Mouse (Mus musculus) cerebellum, postnatal 10 days (tissue): ENCODE results near the gene Sgo2b.
"Not testable (repeated sequence)": the region's sequence is repeated elsewhere in the genome, so short reads cannot be mapped to it uniquely, and the experiment has no call there.

Experiments
- DNase-seq, 2 experiments: peaks; one replicate each; pipeline ENCODE4 v3.0.0; 2021; ENCODE audit warnings: mixed read lengths in 2 of 2

The Sgo2b gene

GRCm38 (mm10) chr8:63951626-63952377, at the start of gene Sgo2b:
Gene Sgo2b (minus strand): TSS chr8:63952248.
- peak; percentile 12 to 20 for DNase-seq

DNA sequence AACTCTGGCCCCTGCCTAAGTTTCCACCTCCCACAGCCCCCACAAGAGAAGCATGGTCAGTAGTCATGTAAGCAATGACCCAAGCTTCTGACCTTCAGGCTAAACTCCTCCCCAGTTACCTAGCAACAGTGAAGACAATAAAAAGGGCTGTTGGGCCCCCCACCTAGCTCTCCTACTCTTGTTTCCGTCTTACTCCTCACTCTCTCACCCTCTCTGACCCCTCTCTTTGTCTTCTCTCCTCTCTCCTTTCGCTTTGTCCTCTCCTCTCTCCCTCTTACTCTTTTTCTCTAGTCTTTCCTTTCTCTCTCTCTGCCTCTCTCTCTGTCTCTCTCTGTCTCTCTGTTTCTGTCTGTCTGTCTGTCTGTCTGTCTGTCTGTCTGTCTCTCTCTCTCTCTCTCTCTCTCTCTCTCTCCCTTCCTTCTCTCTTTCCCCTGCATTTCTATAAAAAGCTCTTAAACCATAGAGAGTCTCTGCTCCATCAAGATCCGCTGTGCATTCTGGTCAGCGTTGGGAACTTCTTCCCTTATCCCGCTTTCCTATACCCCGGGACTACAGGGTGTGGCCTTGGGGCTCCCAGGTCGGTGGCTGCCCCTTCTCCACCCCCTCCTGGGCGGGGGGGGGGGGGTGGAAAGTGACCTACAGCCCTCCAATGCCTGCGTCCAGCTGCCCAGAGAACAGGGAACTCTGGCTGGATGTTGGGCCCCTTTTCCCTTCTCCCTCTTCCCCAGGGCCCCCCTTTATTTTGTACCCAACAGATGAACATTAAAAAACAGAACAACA, 18.8 kb upstream of the Sgo2b start:
- DNase-seq: not testable (repeated sequence)

DNA sequence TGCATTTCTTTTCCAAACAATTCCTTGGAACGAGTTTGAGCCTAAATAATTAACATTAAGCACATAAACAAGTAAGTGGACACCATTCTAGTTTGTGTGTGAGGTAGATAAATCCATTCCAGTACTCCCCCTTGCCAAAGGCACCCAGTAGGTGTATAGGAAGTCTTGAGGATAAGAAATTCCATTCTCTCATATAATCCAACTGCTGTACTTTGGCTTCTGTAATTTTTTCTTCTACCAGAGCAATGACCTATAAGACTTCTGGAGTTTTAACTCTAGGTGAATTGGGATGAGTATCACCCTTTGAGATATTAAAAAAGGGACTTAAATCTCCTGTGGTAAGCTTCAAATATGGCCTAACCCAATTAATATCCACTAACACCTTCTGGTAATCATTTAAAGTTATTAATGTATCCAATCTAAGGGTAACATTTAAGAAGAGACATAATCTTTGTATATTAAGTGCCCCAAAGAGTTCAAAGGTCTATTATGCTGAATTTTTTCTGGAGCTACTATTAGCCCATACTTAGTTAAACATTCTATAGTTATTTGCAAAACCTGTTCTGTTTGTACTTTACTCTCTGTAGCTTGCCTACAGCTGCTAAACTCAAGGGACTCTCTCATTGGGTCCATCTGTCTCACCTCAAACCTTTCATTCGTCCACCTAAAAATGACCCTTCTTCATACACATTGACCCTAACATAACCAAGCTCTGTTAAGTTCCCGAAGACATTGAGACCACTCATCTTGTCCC, 9.2 kb upstream of the Sgo2b start:
- DNase-seq: no peak

DNA sequence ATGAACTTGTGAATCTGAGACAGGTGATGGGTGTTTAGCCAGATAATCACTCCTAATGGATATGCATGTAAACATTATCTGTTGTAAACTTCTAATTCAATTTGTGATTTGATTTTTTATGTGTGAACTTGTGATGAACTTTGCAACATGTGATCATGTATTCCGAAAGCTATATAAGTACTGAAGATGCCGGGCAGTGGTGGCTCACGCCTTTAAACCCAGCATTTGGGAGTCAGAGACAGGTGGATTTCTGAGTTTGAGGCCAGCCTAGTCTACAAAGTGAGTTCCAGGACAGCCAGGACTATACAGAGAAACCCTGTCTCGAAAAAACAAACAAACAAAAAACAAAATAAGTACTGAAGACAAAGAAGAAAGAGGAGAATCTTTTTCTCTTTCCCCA, 1.8 kb upstream of the Sgo2b start:
- not testable (repeated sequence) for DNase-seq

GRCm38 (mm10) chr8:63933171-63933570, 18.9 kb downstream of the Sgo2b start:
- DNase-seq: no peak

- no peak for DNase-seq
Measured at GRCm38 (mm10) chr8:63929301-63930097, 22.5 kb downstream of the Sgo2b start.

DNA sequence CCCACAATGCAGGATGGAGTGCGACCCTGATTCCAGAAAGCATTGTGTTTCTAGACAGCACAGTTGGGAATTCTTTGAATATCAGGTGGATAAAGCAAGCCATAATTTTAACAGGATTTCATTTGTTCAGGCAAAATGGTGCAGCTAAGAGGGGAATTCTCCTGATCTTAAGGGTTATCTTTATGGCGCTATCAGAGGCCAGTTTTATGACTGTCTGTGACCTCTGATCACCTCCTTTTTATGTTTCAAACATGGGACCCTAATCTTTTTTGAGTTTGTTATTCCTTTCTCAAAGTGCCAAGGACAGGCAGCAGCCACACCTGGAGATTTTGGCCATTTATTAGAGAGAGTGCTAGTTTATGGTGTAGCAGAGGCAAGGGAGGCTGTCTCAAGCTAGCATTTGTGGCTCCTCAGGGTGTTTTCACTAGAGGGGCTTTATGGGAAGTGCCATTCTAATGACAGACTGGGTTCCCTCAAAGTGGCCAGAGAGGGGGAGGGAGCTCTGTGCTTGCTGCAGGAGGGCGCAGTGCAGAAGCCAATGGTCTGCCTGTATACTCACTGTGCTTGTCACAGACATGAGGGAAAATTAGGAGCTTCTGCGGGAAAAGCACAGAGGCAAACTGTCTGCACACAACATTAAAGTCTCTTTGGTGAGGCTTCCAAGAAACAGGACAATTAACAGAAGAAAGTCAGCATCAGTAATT, 30.6 kb downstream of the Sgo2b start:
- no peak for DNase-seq

- no peak for DNase-seq
Measured at GRCm38 (mm10) chr8:63895096-63895495, 57.0 kb downstream of the Sgo2b start.

DNA sequence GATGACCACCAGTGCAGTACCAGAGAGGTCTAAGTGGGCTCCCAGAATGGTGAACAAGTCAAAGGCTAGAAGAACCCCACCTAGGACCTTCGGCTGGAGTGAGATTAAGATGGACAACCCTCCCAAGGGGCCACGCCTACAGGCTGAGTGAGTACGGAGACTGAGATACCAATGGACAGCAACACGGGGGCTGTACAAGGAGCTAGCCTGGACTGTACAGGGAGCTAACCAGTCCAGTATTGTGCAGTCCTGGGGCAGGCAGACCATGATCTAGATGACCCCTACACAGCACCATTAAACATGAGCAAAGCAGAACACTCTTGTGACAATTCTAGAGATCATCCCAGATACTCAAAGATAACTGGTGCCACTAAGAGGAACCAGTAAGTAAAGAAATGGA, 73.7 kb downstream of the Sgo2b start:
- no peak for DNase-seq

GRCm38 (mm10) chr8:63877393-63877792, 74.7 kb downstream of the Sgo2b start:
- DNase-seq: peak; percentile 86 to 90

GRCm38 (mm10) chr8:63876949-63877348, 75.1 kb downstream of the Sgo2b start:
- DNase-seq: peak in 1 of 2 experiments; percentile 10
